In genomic region chr15:82255944-82256383, GRCm38 (mm10) we compare ENCODE assay signal across 9 mouse cellular contexts. TPM values are rescaled to one million over a fixed set of nuclear protein-coding genes. Genes with fewer than 3 reads are reported as not detected.
DNase-seq lines count a peak whose midpoint lies in the region; ATAC-seq and TF ChIP-seq lines count a peak whose summit lies in the region.
"Had no signal": no experiment of that assay in that cellular context is flagged by ENCODE, and none has a peak within 500 bp of the region (broad histone marks: within the 10 kb centered on the region; RNA-seq: fewer than 3 reads in every experiment).

No protein-coding gene starts in this region.

- WGBS in hindbrain, embryonic 13.5 days, result 10% methylated on average over 10 of the region's 10 CpGs

- H3K9ac ChIP-seq in hindbrain, embryonic 13.5 days, result peak overlapping the region; percentile 70

- DNase-seq in brain, embryonic 14.5 days (ENCODE audit: low read depth), result peak; percentile 97
- peak; percentile 39 to 68 for DNase-seq in cerebellum, postnatal 4 days (ENCODE audit: low spot score in 2 of 2)
- peak; percentile 77 for DNase-seq in mesoderm, embryonic 11.5 days (ENCODE audit: low read depth, low spot score)
- DNase-seq in right cerebral cortex, postnatal 4 days, result peak; percentile 70
- no peak for DNase-seq in ovary, postnatal 36 days (ENCODE audit: low spot score)
- no peak for DNase-seq in ovary, postnatal 10 days (ENCODE audit: low spot score)
- DNase-seq in heart, adult 11 months, result no peak

- H3K4me1 ChIP-seq in hindbrain, embryonic 13.5 days (replicated peaks), result peaks cover 34% of the 10 kb centered on the region

- ATAC-seq in hindbrain, embryonic 13.5 days (ENCODE audit: low FRiP score), result peak; percentile 93

- H3K4me2 ChIP-seq in hindbrain, embryonic 13.5 days, result peak overlapping the region; percentile 55

- peaks cover 3% of the 10 kb centered on the region; the same call in 1 of the 2 replicates for H3K27me3 ChIP-seq in hindbrain, embryonic 13.5 days

- no peaks in the 10 kb centered on the region for H3K36me3 ChIP-seq in hindbrain, embryonic 13.5 days

- H3K27ac ChIP-seq in hindbrain, embryonic 13.5 days, result peak overlapping the region; percentile 87

- peak; percentile 11; the same call in 1 of the 2 replicates for TF ChIP-seq POLR2A in brain, embryonic 14.5 days (IDR thresholded peaks at IDR 0.05; ENCODE audit: borderline replicate concordance, extremely low read depth, insufficient read depth, insufficient read length, poor library complexity, severe bottlenecking)

- H3K4me3 ChIP-seq in hindbrain, embryonic 13.5 days, result peak overlapping the region; percentile 47

- H3K9me3 ChIP-seq in hindbrain, embryonic 13.5 days, result no peaks in the 10 kb centered on the region

- TF ChIP-seq CTCF in brain, embryonic 14.5 days (IDR thresholded peaks at IDR 0.05; ENCODE audit: borderline replicate concordance, extremely low read depth, insufficient read depth, insufficient read length), result peak; percentile 28; the same call in 1 of the 2 replicates

RNA-seq across cellular contexts. Expression of gene 1500009C09Rik, which starts 3.8 kb away (rescaled TPM):
- 67.2 and 71.3 TPM in 2 replicates for polyA plus RNA-seq in brain, embryonic 14.5 days (2012; rRNA removed)
- 8.9 and 9.2 TPM in 2 replicates for polyA plus RNA-seq in hindbrain, embryonic 13.5 days (2015; fragmentation: Nextera tagmentation; extraction: Ambion mirVana)
- polyA plus RNA-seq: liver, adult 2 months had no signal

RNA-seq across cellular contexts. Expression of gene Cenpm, which starts 11.4 kb away (rescaled TPM):
- polyA plus RNA-seq in brain, embryonic 14.5 days (2012; rRNA removed), result 16.5 and 26.2 TPM in 2 replicates
- 20.0 and 22.0 TPM in 2 replicates for polyA plus RNA-seq in hindbrain, embryonic 13.5 days (2015; fragmentation: Nextera tagmentation; extraction: Ambion mirVana)

RNA-seq across cellular contexts. Expression of gene Sept3, which starts 18.7 kb away (rescaled TPM):
- 426 and 484 TPM in 2 replicates for polyA plus RNA-seq in brain, embryonic 14.5 days (2012; rRNA removed)
- 329 and 346 TPM in 2 replicates for polyA plus RNA-seq in hindbrain, embryonic 13.5 days (2015; fragmentation: Nextera tagmentation; extraction: Ambion mirVana)

RNA-seq across cellular contexts. Expression of gene Tnfrsf13c, which starts 31.8 kb away (rescaled TPM):
- 0.26 and 0.30 TPM in 2 replicates for polyA plus RNA-seq in brain, embryonic 14.5 days (2012; rRNA removed)
- polyA plus RNA-seq in hindbrain, embryonic 13.5 days (2015; fragmentation: Nextera tagmentation; extraction: Ambion mirVana), result not detected in 2 replicates

RNA-seq across cellular contexts. Expression of gene Wbp2nl, which starts 42.8 kb away (rescaled TPM):
- 0.15 and 0.19 TPM in 2 replicates for polyA plus RNA-seq in brain, embryonic 14.5 days (2012; rRNA removed)
- polyA plus RNA-seq in hindbrain, embryonic 13.5 days (2015; fragmentation: Nextera tagmentation; extraction: Ambion mirVana), result 0.16 and 0.18 TPM in 2 replicates
- polyA plus RNA-seq: liver, adult 2 months had no signal

Comparison
In these comparisons a context has a peak if more than half of its experiments do, and no peak if none do; other contexts are left out.
1. DNase-seq: peak in brain, embryonic 14.5 days (single experiment), cerebellum, postnatal 4 days (2 of 2), mesoderm, embryonic 11.5 days (single experiment) and right cerebral cortex, postnatal 4 days (single experiment); none in ovary, postnatal 36 days (single experiment), ovary, postnatal 10 days (single experiment) and heart, adult 11 months (single experiment).